Mouse (Mus musculus): ENCODE measurements around the gene Vps33b. TPM values are rescaled to one million over a fixed set of nuclear protein-coding genes. Genes with fewer than 3 reads are reported as not detected.

Gene Vps33b
- 33.6 and 37.9 TPM in 2 replicates for total RNA-seq (2014; fragmentation: Nextera tagmentation)
- total RNA-seq (2017): 43.4 and 54.7 TPM in 2 replicates

- ATAC-seq (replicated peaks; ENCODE audit: low FRiP score, low TSS enrichment, poor library complexity, severe bottlenecking): peak; percentile 94
Observed at GRCm38 (mm10) chr7:80268897-80269750, at the start of gene Vps33b. TSS of gene Vps33b (plus strand) at chr7:80269649.

GRCm38 (mm10) chr7:80220237-80220797 is 49.1 kb upstream of the Vps33b start:
- ATAC-seq (replicated peaks; ENCODE audit: low FRiP score, low TSS enrichment, poor library complexity, severe bottlenecking): no peak

DNA sequence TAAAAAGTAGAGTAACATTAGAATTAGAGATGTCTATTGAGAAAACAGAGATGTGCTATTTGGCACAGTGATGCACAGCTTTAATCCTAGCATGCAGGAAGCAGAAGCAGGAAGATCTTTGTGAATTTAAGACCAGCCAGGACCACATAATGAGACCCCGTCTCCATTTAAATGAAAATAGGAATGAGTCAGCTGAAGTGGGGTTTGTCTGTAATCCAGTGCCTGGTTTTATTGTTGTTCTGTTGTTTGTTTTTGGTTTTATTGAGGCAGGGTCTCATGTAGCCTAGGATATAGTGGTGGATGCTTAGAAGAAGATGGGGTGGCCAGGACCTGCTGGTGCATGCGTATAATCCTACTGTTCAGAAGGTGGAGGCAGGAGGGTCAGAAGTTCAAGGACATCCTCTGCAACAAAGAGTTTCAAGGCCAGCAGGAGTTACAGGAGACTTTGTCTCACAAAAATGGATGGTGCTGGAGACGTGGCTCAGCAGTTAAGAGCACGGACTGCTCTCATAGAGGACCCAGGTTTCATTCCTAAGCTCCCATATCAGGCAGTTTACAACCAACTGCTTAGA is 48.2 kb upstream of the Vps33b start:
- ATAC-seq (replicated peaks; ENCODE audit: low FRiP score, low TSS enrichment, poor library complexity, severe bottlenecking): no peak

DNA sequence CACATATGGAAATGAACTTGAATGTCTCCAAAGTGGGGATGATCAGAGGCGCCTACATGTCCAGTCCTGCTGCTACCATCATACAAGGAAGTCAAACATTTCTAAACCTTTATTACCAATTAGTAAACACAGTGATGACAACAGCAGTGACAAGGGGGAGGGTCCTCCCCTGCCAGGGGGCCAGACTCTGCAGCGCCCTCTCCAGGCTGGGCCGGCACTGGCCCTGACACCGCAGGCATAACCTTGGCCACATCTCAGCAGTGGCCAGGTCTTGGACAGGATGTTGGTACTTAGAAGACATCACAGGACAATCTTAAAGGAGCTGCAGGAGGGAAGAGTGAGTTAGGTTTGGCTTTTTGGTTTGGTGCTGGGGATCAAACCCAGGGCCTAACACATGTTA is 42.4 kb upstream of the Vps33b start:
- ATAC-seq (replicated peaks; ENCODE audit: low FRiP score, low TSS enrichment, poor library complexity, severe bottlenecking): no peak

DNA sequence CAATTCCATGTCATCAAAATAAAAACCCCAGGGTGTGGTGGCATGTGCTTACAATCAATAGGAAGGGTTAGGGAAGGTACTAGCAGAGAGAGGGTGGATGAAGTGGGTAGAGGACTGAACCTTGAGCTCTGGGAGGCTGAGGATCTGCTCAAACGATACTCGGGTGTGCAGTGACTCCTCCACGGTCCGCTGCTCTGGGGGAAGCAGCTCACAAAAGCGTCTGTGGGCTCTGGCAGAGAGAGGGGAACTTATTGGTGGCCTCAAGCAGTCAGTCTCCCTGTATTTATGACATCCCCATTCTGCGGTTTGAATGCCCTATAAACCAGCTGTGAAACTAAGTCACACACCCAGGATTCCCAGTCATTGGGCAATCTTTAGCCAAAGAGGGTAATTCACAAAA is 39.3 kb upstream of the Vps33b start:
- no peak for ATAC-seq (replicated peaks; ENCODE audit: low FRiP score, low TSS enrichment, poor library complexity, severe bottlenecking)

- peak; percentile 18 for ATAC-seq (replicated peaks; ENCODE audit: low FRiP score, low TSS enrichment, poor library complexity, severe bottlenecking)
Observed at GRCm38 (mm10) chr7:80231971-80232488, 37.4 kb upstream of the Vps33b start.

- ATAC-seq (replicated peaks; ENCODE audit: low FRiP score, low TSS enrichment, poor library complexity, severe bottlenecking): peak; percentile 94
Observed at GRCm38 (mm10) chr7:80232489-80233029, 36.9 kb upstream of the Vps33b start, which contains the start of the genes Cib1 and Gdpgp1. TSS of gene Cib1 (minus strand) at chr7:80232813. TSS of gene Gdpgp1 (plus strand) at chr7:80232865.

DNA sequence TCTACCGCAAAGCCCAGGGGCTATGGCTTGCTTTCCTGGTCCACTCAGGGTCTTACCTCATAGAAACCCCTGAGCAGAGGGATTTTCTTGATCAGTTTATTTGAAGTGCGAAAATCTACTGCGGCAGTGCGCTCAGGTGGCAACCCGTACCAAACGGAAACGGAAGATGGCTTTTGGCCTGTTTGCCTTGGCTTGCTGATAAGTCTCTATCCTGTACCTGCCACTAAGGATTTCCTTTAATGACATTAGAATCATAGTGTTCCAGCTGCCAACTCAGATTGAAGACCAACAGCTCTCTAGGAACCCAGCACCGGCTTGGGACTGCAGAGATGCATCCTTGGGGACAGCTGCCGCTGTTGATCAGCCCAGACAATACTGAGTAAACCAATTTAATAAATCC is 35.6 kb upstream of the Vps33b start:
- no peak for ATAC-seq (replicated peaks; ENCODE audit: low FRiP score, low TSS enrichment, poor library complexity, severe bottlenecking)

DNA sequence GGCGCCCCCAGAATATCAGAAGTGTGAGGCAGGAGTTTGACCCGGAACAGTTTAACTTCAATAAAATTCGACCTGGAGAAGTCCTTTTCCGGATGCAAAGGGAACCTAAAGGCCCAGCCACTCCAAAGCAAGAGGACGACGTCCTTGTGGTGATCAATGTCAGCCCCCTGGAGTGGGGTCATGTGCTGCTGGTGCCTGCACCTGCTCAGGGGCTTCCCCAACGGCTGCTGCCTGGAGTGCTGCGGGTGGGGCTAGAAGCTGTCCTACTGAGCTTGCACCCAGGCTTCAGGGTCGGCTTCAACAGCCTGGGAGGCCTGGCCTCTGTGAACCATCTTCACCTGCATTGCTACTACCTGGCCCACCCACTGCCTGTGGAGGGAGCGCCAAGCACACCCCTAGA is 30.9 kb upstream of the Vps33b start:
- ATAC-seq (replicated peaks; ENCODE audit: low FRiP score, low TSS enrichment, poor library complexity, severe bottlenecking): no peak

GRCm38 (mm10) chr7:80241661-80242060 is 27.8 kb upstream of the Vps33b start:
- no peak for ATAC-seq (replicated peaks; ENCODE audit: low FRiP score, low TSS enrichment, poor library complexity, severe bottlenecking)

- no peak for ATAC-seq (replicated peaks; ENCODE audit: low FRiP score, low TSS enrichment, poor library complexity, severe bottlenecking)
Observed at GRCm38 (mm10) chr7:80244851-80245250, 24.6 kb upstream of the Vps33b start.

- ATAC-seq (replicated peaks; ENCODE audit: low FRiP score, low TSS enrichment, poor library complexity, severe bottlenecking): peak; percentile 99
Observed at GRCm38 (mm10) chr7:80246148-80246721, 23.2 kb upstream of the Vps33b start, which contains the start of gene Ttll13. TSS of gene Ttll13 (plus strand) at chr7:80246376.

DNA sequence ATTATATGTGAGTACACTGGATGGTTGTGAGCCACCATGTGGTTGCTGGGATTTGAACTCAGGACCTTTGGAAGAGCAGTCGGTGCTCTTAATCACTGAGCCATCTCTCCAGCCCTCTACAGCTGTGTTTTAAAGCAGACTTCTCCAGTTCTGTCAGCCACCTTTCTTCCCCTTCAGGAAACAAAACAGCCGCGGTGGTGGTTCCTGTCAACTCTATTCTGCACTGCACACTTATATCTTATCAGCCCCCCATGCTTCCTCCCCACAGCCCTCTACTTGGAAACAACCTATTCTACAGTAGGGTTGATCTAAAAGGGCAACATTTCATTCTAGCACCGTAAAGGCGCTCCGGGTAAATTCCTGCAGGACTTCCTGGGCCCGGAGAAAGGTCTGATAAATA is 22.6 kb upstream of the Vps33b start:
- no peak for ATAC-seq (replicated peaks; ENCODE audit: low FRiP score, low TSS enrichment, poor library complexity, severe bottlenecking)

DNA sequence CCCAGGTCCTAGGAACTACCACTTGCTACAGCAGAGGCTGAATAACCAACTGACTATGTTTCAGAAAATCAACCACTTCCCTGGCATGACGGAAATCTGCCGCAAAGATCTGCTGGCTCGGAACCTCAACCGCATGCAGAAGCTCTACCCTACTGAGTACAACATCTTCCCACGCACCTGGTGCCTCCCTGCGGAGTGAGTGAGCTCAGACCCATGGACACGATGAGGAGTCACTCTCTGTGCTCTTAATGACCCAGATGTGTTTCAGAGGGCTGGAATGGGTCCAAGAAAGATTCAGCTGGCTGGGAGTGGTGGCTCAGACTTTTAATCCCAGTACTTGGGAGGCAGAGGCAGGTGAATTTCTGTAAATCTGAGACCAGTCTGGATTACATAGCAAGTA is 17.0 kb upstream of the Vps33b start:
- ATAC-seq (replicated peaks; ENCODE audit: low FRiP score, low TSS enrichment, poor library complexity, severe bottlenecking): no peak

DNA sequence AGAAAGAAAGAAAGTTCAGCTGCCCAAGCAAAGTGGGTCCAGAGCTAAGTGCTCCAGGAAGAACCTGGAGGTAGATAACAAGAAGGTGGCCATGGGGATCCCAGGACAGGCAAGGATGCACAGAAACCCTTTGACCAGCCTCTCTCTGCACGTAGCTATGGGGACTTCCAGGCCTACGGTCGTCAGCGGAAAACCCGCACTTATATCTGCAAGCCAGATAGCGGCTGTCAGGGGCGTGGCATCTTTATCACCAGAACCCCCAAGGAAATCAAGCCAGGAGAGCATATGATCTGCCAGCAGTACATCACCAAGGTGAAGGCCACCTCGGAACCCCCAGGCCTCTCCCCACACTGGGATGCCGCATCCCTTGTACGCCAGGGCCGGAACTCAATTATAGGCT is 16.6 kb upstream of the Vps33b start:
- peak; percentile 57 for ATAC-seq (replicated peaks; ENCODE audit: low FRiP score, low TSS enrichment, poor library complexity, severe bottlenecking)

DNA sequence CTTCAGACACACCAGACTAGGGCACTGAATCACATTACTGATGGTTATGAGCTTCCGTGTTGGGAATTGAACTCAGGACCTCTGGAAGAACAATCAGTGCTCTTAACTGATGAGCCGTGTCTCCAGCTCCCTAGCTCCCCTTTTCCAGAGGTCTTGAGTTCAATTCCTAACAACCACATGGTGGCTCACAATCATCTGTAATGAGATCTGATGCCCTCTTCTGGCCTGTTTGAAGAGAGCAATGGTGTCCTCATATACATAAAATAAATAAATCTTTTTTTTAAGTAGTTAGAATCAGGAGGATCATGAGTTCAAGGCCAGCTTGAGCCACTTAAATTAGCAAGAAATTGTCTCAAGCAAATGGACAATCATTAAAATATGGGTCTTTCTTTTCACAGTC is 13.5 kb upstream of the Vps33b start:
- ATAC-seq (replicated peaks; ENCODE audit: low FRiP score, low TSS enrichment, poor library complexity, severe bottlenecking): no peak

- ATAC-seq (replicated peaks; ENCODE audit: low FRiP score, low TSS enrichment, poor library complexity, severe bottlenecking): no peak
Observed at GRCm38 (mm10) chr7:80257706-80258105, 11.7 kb upstream of the Vps33b start.

DNA sequence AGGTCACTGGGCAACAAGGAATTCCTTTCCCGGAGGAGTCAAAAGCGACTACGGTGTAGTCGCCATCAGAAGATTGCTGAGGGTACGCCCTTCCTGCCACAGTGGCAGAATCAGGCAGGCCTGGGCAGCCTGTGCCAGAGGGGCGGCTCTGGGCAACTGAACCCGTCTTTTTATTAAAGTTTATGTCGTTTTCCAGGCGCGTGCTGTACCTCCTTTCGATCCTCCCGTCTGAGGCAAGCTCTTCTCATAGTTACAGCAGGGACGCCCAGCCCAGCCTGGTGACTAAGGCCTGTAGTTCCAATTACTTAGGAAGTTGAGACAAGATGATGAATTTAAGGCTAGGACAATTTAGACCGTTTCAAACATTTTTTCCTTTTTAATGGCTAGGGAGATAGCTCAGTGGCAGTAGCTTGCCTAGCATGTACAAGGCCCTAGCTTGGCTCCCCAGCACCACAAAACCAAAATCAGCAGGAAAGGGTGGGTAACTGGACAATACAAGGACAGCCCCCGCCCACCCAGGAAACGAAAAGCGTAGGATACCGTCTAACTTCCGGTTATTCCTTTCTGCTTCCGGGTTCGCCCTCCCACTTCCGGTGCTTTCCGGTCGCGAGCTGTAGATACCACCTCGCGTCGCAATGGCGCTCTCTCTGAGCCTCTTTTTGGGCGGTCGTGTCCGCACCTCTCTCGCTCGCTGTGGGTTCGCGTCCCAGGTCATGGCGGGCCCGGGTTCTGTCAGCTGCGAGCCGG is 8.7 kb upstream of the Vps33b start, which contains the start of gene Ngrn:
Gene Ngrn (plus strand): TSS at position 591 of the 747 bp plus-strand sequence.
- ATAC-seq (replicated peaks; ENCODE audit: low FRiP score, low TSS enrichment, poor library complexity, severe bottlenecking): peak; percentile 79

All from megakaryocyte-erythroid progenitor cell, adult 5-6 weeks (primary cell).